Mouse (Mus musculus) urinary bladder, postnatal 0 days (tissue): ENCODE data around the gene Vsig4. TPM values are rescaled to one million over a fixed set of nuclear protein-coding genes. Genes with fewer than 3 reads are reported as not detected.

Experiments used
- microRNA counts: library from miRNA; unstranded; fragments of <30 nt; microRNA quantifications from one replicate; lab custom pipeline; 2016
- microRNA-seq: library from miRNA; unstranded; fragments of <30 nt; microRNA quantifications from one replicate; pipeline ENCODE4, GENCODE M21; 2016
- polyA plus RNA-seq: library from polyadenylated mRNA; unstranded; fragments of >200 nt; fragmentation: Nextera tagmentation; extraction: Ambion mirVana; gene quantifications from 2 replicates; pipeline ENCODE4 v1.2.1, GENCODE M21; 2015

The Vsig4 gene
- 0.54 and 5.6 TPM in 2 replicates for polyA plus RNA-seq

GRCm38 (mm10) chrX:96293338-96293737 is at the start of gene Vsig4:
Vsig4 (minus strand) TSS chrX:96293438.

MicroRNAs encoded within 50 kb of the gene (microRNA counts, 519-probe panel; counts per million panel counts)
- 3,760 counts per million, percentile 66 among the panel's probes with 10 or more counts for microRNA mmu-miR-223 (lab: Ali Mortazavi, UCI)

Small RNAs within 50 kb of the gene (microRNA-seq; reads per million reads assigned to microRNA genes)
- 914 reads per million, percentile 72 among the genes with 10 or more reads in this experiment for gene Mir223

Other genes starting within 250 kb of the Vsig4 start
- 95.4 and 115 TPM in 2 replicates for gene Msn, start 197.4 kb downstream of the Vsig4 start, polyA plus RNA-seq
- gene Heph, start 161.9 kb upstream of the Vsig4 start, polyA plus RNA-seq = 2.2 and 2.3 TPM in 2 replicates
- gene Hsf3, start 162.9 kb upstream of the Vsig4 start, polyA plus RNA-seq = 0.06 TPM in 1 of 2 replicates, not detected in the other